8 mouse cellular contexts compared by ENCODE assay signal in genomic region chr3:107038661-107039223, GRCm38 (mm10). TPM values are rescaled to one million over a fixed set of nuclear protein-coding genes. Genes with fewer than 3 reads are reported as not detected.
DNase-seq lines count a peak whose midpoint lies in the region; ATAC-seq and TF ChIP-seq lines count a peak whose summit lies in the region.

No protein-coding gene starts in this region.

- no peak overlapping the region for H3K9ac ChIP-seq in heart, postnatal 0 days (replicated peaks; ENCODE audit: low read depth, low read length)

- H3K4me3 ChIP-seq in heart, postnatal 0 days (ENCODE audit: low read depth, low read length) = peak overlapping the region; percentile 66; the same call in 1 of the 2 replicates
- H3K4me3 ChIP-seq in midbrain, embryonic 10.5 days = peak overlapping the region; percentile 78

- WGBS in heart, postnatal 0 days = 42% methylated on average over 10 of the region's 10 CpGs
- 44% methylated on average over 10 of the region's 10 CpGs for WGBS in midbrain, embryonic 10.5 days

- H3K27me3 ChIP-seq in heart, postnatal 0 days (ENCODE audit: control insufficient read depth, insufficient read depth, low read length) = peaks cover 22% of the 10 kb centered on the region
- peaks cover 15% of the 10 kb centered on the region for H3K27me3 ChIP-seq in midbrain, embryonic 10.5 days (ENCODE audit: low read depth, poor library complexity, severe bottlenecking)

- no peak for ATAC-seq in heart, postnatal 0 days (ENCODE audit: insufficient read depth, low read depth)
- no peak for ATAC-seq in erythroid progenitor cell, adult 5-6 weeks (replicated peaks; ENCODE audit: low FRiP score, poor library complexity, severe bottlenecking)

- no peaks in the 10 kb centered on the region for H3K36me3 ChIP-seq in heart, postnatal 0 days (replicated peaks; ENCODE audit: control insufficient read depth, insufficient read depth, low read length)
- H3K36me3 ChIP-seq in midbrain, embryonic 10.5 days = no peaks in the 10 kb centered on the region

- no peaks in the 10 kb centered on the region for H3K9me3 ChIP-seq in heart, postnatal 0 days (replicated peaks; ENCODE audit: control insufficient read depth, low read length)
- H3K9me3 ChIP-seq in midbrain, embryonic 10.5 days (replicated peaks) = no peaks in the 10 kb centered on the region

- 0 out of 2 replicates have a peak, but pooled peaks cover 4% of the 10 kb centered on the region for H3K4me1 ChIP-seq in heart, postnatal 0 days (ENCODE audit: control insufficient read depth, insufficient read depth)
- H3K4me1 ChIP-seq in midbrain, embryonic 10.5 days = peaks cover 67% of the 10 kb centered on the region

- DNase-seq in heart, postnatal 0 days (ENCODE audit: low spot score) = no peak
- DNase-seq in heart, adult 9 months (ENCODE audit: low spot score in 2 of 2) = no peak
- DNase-seq in embryo, embryonic 11 days = peak; percentile 61
- peak; percentile 95 for DNase-seq in induced T-regulatory cell, adult 2 months (ENCODE audit: low read depth)
- peak; percentile 71 for DNase-seq in midbrain, embryonic 10.5 days (ENCODE audit: low spot score)
- DNase-seq in spleen, adult 18-20 months = peak; percentile 12 to 27
- no peak for DNase-seq in urinary bladder, postnatal 10 days (ENCODE audit: low spot score)

- no peak overlapping the region for H3K27ac ChIP-seq in heart, postnatal 0 days (ENCODE audit: low read depth)
- H3K27ac ChIP-seq in midbrain, embryonic 10.5 days (replicated peaks) = no peak overlapping the region

- no peak for TF ChIP-seq EP300 in heart, postnatal 0 days (IDR thresholded peaks at IDR 0.05; ENCODE audit: low read depth)

- TF ChIP-seq CTCF in heart, postnatal 0 days (IDR thresholded peaks at IDR 0.05; ENCODE audit: low read depth) = no peak

- peak overlapping the region; percentile 3; the same call in 1 of the 2 replicates for H3K4me2 ChIP-seq in heart, postnatal 0 days (ENCODE audit: low read depth, low read length)

RNA-seq across cellular contexts. Expression of gene Kcna3, which starts 2.8 kb away (rescaled TPM):
- total RNA-seq in heart, postnatal 0 days (2014; rRNA removed; ENCODE audit: low replicate concordance) = 1.7 TPM in 1 of 2 replicates, not detected in the other
- polyA plus RNA-seq in heart, postnatal 0 days (2015; fragmentation: Nextera tagmentation; extraction: Ambion mirVana) = 0.10 and 0.19 TPM in 2 replicates
- polyA plus RNA-seq in midbrain, embryonic 10.5 days (2016; fragmentation: Nextera tagmentation; extraction: Ambion mirVana) = 3.2 and 3.4 TPM in 2 replicates
- 7.5 TPM in 1 of 2 replicates, not detected in the other for total RNA-seq in erythroid progenitor cell, adult 5-6 weeks (2015; ENCODE audit: low replicate concordance)
- total RNA-seq in erythroid progenitor cell, adult 5-6 weeks (2017; ENCODE audit: low replicate concordance) = not detected in 2 replicates

Comparison
In these comparisons a context has a peak if more than half of its experiments do, and no peak if none do; other contexts are left out.
1. DNase-seq: peak in embryo, embryonic 11 days (single experiment), induced T-regulatory cell, adult 2 months (single experiment), midbrain, embryonic 10.5 days (single experiment) and spleen, adult 18-20 months (2 of 2); none in heart, postnatal 0 days (single experiment), heart, adult 9 months (0 of 2) and urinary bladder, postnatal 10 days (single experiment).